21 mouse cellular contexts compared by ENCODE assay signal in genomic region chr11:67170727-67171126, GRCm38 (mm10). TPM values are rescaled to one million over a fixed set of nuclear protein-coding genes. Genes with fewer than 3 reads are reported as not detected.
"Had no signal": no experiment of that assay in that cellular context is flagged by ENCODE, and none has a peak within 500 bp of the region (broad histone marks: within the 10 kb centered on the region; RNA-seq: fewer than 3 reads in every experiment).

TSS of gene Myh2 (plus strand) at chr11:67171027.

- H3K9ac ChIP-seq: liver, embryonic 13.5 days; lung, embryonic 14.5 days; midbrain, embryonic 12.5 days; midbrain, embryonic 15.5 days; neural tube, embryonic 12.5 days; neural tube, embryonic 15.5 days; stomach, embryonic 15.5 days had no signal

- DNase-seq: kidney, postnatal 10 days; kidney, postnatal 36 days; layer of hippocampus, postnatal 36 days; liver, embryonic 13.5 days; lung, embryonic 14.5 days; right cerebral cortex, adult 18-20 months; right cerebral cortex, postnatal 14 days; spleen, adult 18-20 months; thymus, postnatal 36 days had no signal

- H3K27me3 ChIP-seq: liver, embryonic 13.5 days; midbrain, embryonic 12.5 days; midbrain, embryonic 15.5 days; neural tube, embryonic 12.5 days; neural tube, embryonic 15.5 days; stomach, embryonic 15.5 days had no signal

- H3K27ac ChIP-seq: left cerebral cortex, adult 2 months; liver, embryonic 13.5 days; macrophage; midbrain, embryonic 12.5 days; midbrain, embryonic 15.5 days; neural tube, embryonic 12.5 days; neural tube, embryonic 15.5 days; stomach, embryonic 15.5 days had no signal

- ATAC-seq: lung, postnatal 0 days; midbrain, embryonic 15.5 days had no signal

- H3K4me2 ChIP-seq: liver, embryonic 13.5 days; lung, embryonic 14.5 days; midbrain, embryonic 12.5 days; midbrain, embryonic 15.5 days; neural tube, embryonic 12.5 days; neural tube, embryonic 15.5 days; stomach, embryonic 15.5 days had no signal

- H3K4me1 ChIP-seq: liver, embryonic 13.5 days; midbrain, embryonic 15.5 days; neural tube, embryonic 12.5 days; neural tube, embryonic 15.5 days; stomach, embryonic 15.5 days had no signal

- H3K9me3 ChIP-seq: liver, embryonic 13.5 days; midbrain, embryonic 12.5 days; midbrain, embryonic 15.5 days; neural tube, embryonic 12.5 days; neural tube, embryonic 15.5 days; stomach, embryonic 15.5 days had no signal

- H3K4me3 ChIP-seq: left cerebral cortex, adult 2 months; liver, embryonic 13.5 days; midbrain, embryonic 12.5 days; midbrain, embryonic 15.5 days; neural tube, embryonic 12.5 days; neural tube, embryonic 15.5 days; stomach, embryonic 15.5 days had no signal

- H3K36me3 ChIP-seq: liver, embryonic 13.5 days; midbrain, embryonic 12.5 days; midbrain, embryonic 15.5 days; neural tube, embryonic 12.5 days; neural tube, embryonic 15.5 days; stomach, embryonic 15.5 days had no signal

RNA-seq across cellular contexts. Expression of gene Myh2, which starts in this region (rescaled TPM):
- total RNA-seq: megakaryocyte, adult 5-6 weeks had no signal
- polyA plus RNA-seq: limb, embryonic 11.5 days; liver, adult 2 months; liver, embryonic 13.5 days; liver, embryonic 16.5 days; lung, embryonic 14.5 days; lung, postnatal 0 days; macrophage; stomach, embryonic 15.5 days had no signal
